Mouse (Mus musculus): ENCODE results near the gene Snrpd2. TPM values are rescaled to one million over a fixed set of nuclear protein-coding genes. Genes with fewer than 3 reads are reported as not detected.

Snrpd2 gene
- polyA plus RNA-seq, 1 experiment: 36.7 TPM

DNA sequence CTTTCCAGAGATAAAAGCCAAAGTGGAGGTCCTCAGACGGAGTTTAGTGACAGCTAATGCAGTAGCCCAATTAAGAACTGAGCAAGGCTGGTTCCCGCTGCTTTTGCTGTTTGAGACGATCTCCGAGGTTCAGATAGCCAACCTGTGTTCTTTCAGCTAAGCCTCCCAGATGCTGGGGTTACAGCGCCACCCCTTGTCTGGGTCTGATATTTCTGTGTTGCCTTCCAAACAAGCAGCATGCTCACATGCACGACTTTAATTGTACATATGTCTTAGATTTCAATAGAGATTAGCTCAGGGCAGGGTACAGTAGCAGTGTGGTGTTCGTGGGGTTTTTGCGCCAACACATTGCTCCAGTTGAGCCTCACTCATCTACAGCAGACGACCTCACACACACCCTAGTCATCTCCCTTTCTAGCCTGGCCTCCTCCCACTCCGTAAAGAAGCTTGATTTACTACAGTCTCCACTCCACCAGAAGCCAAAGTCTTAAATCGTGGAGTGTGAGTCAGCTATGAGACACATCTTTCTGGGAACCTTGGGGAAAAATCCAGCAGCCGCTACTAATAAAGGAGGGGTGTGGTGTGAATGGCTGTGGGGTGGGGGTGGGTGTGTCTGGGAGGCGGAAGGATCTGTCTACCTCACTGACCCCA lies 6.4 kb downstream of the Snrpd2 start:
- WGBS: 80% methylated on average over 13 of the region's 13 CpGs
- no peak for TF ChIP-seq POLR2A (IDR thresholded peaks at IDR 0.05; ENCODE audit: control insufficient read depth, extremely low read depth, insufficient read depth, low read length, poor library complexity)
- no peak for TF ChIP-seq CTCF (IDR thresholded peaks at IDR 0.05; ENCODE audit: borderline replicate concordance, control insufficient read depth, extremely low read depth, insufficient read depth, low read length, poor library complexity)
- Histone ChIP-seq H3K4me3 (ENCODE audit: control insufficient read depth, insufficient read depth, low read length) (no peak overlapping the region), H3K27me3 (ENCODE audit: control insufficient read depth, insufficient read depth, low read length) (no peaks in the 10 kb centered on the region; the same call in 1 of the 2 replicates), H3K27ac (ENCODE audit: control insufficient read depth, insufficient read depth, low read length) (no peak overlapping the region), H3K4me1 (replicated peaks; ENCODE audit: control insufficient read depth, insufficient read depth, low read length) (peaks cover 22% of the 10 kb centered on the region), H3K36me3 (ENCODE audit: control insufficient read depth, insufficient read depth, low read length) (no peaks in the 10 kb centered on the region; the same call in 1 of the 2 replicates)
- no peak for DNase-seq

GRCm38 (mm10) chr7:19157160-19157800 lies 7.8 kb downstream of the Snrpd2 start:
- peak; percentile 98 for DNase-seq
- Histone ChIP-seq H3K4me1 (replicated peaks; ENCODE audit: control insufficient read depth, insufficient read depth, low read length) (peaks cover 22% of the 10 kb centered on the region), H3K27ac (ENCODE audit: control insufficient read depth, insufficient read depth, low read length) (peak overlapping the region; percentile 57; the same call in 1 of the 2 replicates), H3K4me3 (ENCODE audit: control insufficient read depth, insufficient read depth, low read length) (peak overlapping the region; percentile 44), H3K36me3 (ENCODE audit: control insufficient read depth, insufficient read depth, low read length) (no peaks in the 10 kb centered on the region; the same call in 1 of the 2 replicates), H3K27me3 (ENCODE audit: control insufficient read depth, insufficient read depth, low read length) (no peaks in the 10 kb centered on the region; the same call in 1 of the 2 replicates)
- TF ChIP-seq POLR2A (IDR thresholded peaks at IDR 0.05; ENCODE audit: control insufficient read depth, extremely low read depth, insufficient read depth, low read length, poor library complexity) (peak; percentile 59), CTCF (IDR thresholded peaks at IDR 0.05; ENCODE audit: borderline replicate concordance, control insufficient read depth, extremely low read depth, insufficient read depth, low read length, poor library complexity) (peak; percentile 98)
- WGBS: 4% methylated on average over 30 of the region's 30 CpGs

DNA sequence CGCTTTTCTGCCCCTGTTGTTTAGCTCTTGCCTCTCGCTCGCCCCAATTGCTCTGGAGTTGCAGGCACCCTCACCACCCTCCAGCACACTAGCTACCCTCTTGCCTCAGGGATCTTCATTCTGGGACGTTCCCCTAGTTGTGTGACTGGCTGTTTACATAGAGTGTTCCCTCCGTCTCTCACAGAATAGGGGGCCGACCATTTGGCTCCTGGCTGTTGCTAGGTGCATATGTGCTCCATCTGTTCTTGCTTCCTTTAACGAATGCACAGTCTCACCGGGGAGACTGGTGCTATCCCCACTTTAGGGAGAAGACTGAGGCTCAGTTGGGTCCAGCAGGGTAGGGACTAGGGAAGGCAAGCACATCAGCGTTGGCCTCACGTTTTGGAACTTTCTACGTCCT lies 9.1 kb downstream of the Snrpd2 start:
- WGBS: 86% methylated on average over 11 of the region's 11 CpGs
- TF ChIP-seq CTCF (IDR thresholded peaks at IDR 0.05; ENCODE audit: borderline replicate concordance, control insufficient read depth, extremely low read depth, insufficient read depth, low read length, poor library complexity) (no peak), POLR2A (IDR thresholded peaks at IDR 0.05; ENCODE audit: control insufficient read depth, extremely low read depth, insufficient read depth, low read length, poor library complexity) (no peak)

DNA sequence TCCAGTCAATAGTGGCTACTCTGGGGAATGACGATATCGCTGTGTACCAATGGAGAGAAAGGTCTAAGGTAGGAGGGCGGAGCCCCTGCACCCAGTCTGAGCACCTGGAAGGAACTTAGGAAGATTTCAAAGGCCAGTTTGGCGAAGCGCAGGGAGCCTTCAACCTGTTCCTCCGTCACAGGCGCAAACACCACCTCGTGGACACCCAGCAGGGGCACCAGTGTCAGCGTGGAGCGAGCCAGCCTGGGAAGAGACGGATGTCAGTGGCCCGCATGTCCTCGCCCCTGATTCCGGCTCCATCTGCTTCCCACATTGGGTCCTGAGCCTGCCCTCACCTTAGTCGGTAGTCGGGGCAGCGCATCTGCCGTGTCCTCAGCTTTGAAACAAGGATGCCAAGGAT lies 9.9 kb downstream of the Snrpd2 start:
- no peaks in the 10 kb centered on the region for H3K36me3 ChIP-seq (ENCODE audit: control insufficient read depth, insufficient read depth, low read length)
- no peak overlapping the region for H3K27ac ChIP-seq (ENCODE audit: control insufficient read depth, insufficient read depth, low read length)
- H3K4me3 ChIP-seq (ENCODE audit: control insufficient read depth, insufficient read depth, low read length): no peak overlapping the region
- TF ChIP-seq POLR2A (IDR thresholded peaks at IDR 0.05; ENCODE audit: control insufficient read depth, extremely low read depth, insufficient read depth, low read length, poor library complexity) (no peak), CTCF (IDR thresholded peaks at IDR 0.05; ENCODE audit: borderline replicate concordance, control insufficient read depth, extremely low read depth, insufficient read depth, low read length, poor library complexity) (no peak)
- no peaks in the 10 kb centered on the region; the same call in 1 of the 2 replicates for H3K27me3 ChIP-seq (ENCODE audit: control insufficient read depth, insufficient read depth, low read length)
- 37% methylated on average over 18 of the region's 18 CpGs for WGBS
- no peak for DNase-seq
- H3K4me1 ChIP-seq (replicated peaks; ENCODE audit: control insufficient read depth, insufficient read depth, low read length): peaks cover 25% of the 10 kb centered on the region

More for the DNA sequence above, 9.1 kb downstream of the Snrpd2 start:
- Histone ChIP-seq H3K27me3 (ENCODE audit: control insufficient read depth, insufficient read depth, low read length) (no peaks in the 10 kb centered on the region; the same call in 1 of the 2 replicates), H3K27ac (ENCODE audit: control insufficient read depth, insufficient read depth, low read length) (no peak overlapping the region), H3K4me1 (replicated peaks; ENCODE audit: control insufficient read depth, insufficient read depth, low read length) (peaks cover 22% of the 10 kb centered on the region), H3K36me3 (ENCODE audit: control insufficient read depth, insufficient read depth, low read length) (no peaks in the 10 kb centered on the region; the same call in 1 of the 2 replicates), H3K4me3 (ENCODE audit: control insufficient read depth, insufficient read depth, low read length) (no peak overlapping the region)
- no peak for DNase-seq

GRCm38 (mm10) chr7:19160115-19160514 lies 10.6 kb downstream of the Snrpd2 start:
- WGBS: 3% methylated on average over 20 of the region's 20 CpGs
- TF ChIP-seq CTCF (IDR thresholded peaks at IDR 0.05; ENCODE audit: borderline replicate concordance, control insufficient read depth, extremely low read depth, insufficient read depth, low read length, poor library complexity) (no peak), POLR2A (IDR thresholded peaks at IDR 0.05; ENCODE audit: control insufficient read depth, extremely low read depth, insufficient read depth, low read length, poor library complexity) (no peak)
- no peak for DNase-seq
- H3K27ac ChIP-seq (ENCODE audit: control insufficient read depth, insufficient read depth, low read length): no peak overlapping the region
- H3K4me1 ChIP-seq (replicated peaks; ENCODE audit: control insufficient read depth, insufficient read depth, low read length): peaks cover 31% of the 10 kb centered on the region
- H3K27me3 ChIP-seq (ENCODE audit: control insufficient read depth, insufficient read depth, low read length): no peaks in the 10 kb centered on the region; the same call in 1 of the 2 replicates
- H3K4me3 ChIP-seq (ENCODE audit: control insufficient read depth, insufficient read depth, low read length): no peak overlapping the region
- H3K36me3 ChIP-seq (ENCODE audit: control insufficient read depth, insufficient read depth, low read length): no peaks in the 10 kb centered on the region

DNA sequence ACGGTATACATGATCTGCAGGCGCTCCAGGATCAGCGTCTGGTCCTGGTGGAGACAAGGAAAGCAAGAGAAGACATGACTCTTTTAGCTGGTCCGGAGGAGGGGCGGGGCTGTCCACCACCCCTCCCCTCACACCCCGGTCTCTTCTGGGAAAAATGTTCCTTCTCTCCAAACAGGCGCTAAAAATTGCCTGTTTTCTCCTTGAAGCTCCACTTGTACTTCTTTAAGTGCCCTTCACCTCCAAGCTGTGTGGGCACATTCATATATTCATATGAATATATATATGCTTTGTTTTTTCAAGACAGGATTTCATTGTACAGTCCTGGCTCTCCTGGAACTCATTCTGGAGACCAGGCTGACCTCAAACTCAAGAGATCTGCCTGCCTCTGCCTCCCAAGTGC lies 13.4 kb downstream of the Snrpd2 start:
- Histone ChIP-seq H3K4me1 (replicated peaks; ENCODE audit: control insufficient read depth, insufficient read depth, low read length) (peaks cover 29% of the 10 kb centered on the region), H3K36me3 (ENCODE audit: control insufficient read depth, insufficient read depth, low read length) (no peaks in the 10 kb centered on the region), H3K27ac (ENCODE audit: control insufficient read depth, insufficient read depth, low read length) (no peak overlapping the region), H3K4me3 (ENCODE audit: control insufficient read depth, insufficient read depth, low read length) (no peak overlapping the region), H3K27me3 (ENCODE audit: control insufficient read depth, insufficient read depth, low read length) (no peaks in the 10 kb centered on the region; the same call in 1 of the 2 replicates)
- no peak for DNase-seq
- TF ChIP-seq CTCF (IDR thresholded peaks at IDR 0.05; ENCODE audit: borderline replicate concordance, control insufficient read depth, extremely low read depth, insufficient read depth, low read length, poor library complexity) (no peak), POLR2A (IDR thresholded peaks at IDR 0.05; ENCODE audit: control insufficient read depth, extremely low read depth, insufficient read depth, low read length, poor library complexity) (no peak)
- 92% methylated on average over 7 of the region's 7 CpGs for WGBS
